Mouse (Mus musculus) heart, adult 9 months (tissue): Measurements from ENCODE around the gene Polr1e.
"Not testable (repeated sequence)": the region's sequence is repeated elsewhere in the genome, so short reads cannot be mapped to it uniquely, and the experiment has no call there.

Source experiments
- DNase-seq, 2 experiments: peaks; one replicate each; pipeline ENCODE4 v3.0.0; 2022; ENCODE audit warnings: low spot score in 2 of 2

Gene Polr1e

DNA sequence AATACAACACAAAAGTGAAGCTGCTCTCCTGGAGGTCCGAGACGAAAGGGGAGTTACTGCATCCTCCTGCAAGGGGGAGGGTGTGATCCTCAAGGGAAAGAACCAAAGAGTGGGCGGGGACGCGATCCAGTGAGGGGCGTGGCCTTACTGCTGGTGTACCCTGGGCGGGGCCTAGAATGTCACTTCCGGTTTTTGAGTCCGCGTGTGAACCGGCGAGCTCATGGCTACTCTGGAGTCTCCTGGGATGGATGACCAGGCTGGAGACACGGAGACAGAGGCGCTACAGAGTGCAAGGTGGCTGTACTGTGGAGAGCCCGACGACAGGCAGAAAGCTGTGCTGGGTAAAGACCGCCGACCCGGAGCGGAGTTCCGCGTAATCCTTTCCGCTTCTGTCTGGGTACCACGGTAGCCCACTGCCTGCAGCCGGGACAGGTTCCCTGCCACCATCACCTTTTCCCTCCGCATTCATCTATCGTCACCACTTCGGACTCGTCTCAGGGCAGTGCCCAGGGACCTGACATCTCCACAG lies at the start of gene Polr1e:
TSS of gene Polr1e (plus strand) at position 132 of the 529 bp plus-strand sequence.
- peak; percentile 94 to 96 for DNase-seq

DNA sequence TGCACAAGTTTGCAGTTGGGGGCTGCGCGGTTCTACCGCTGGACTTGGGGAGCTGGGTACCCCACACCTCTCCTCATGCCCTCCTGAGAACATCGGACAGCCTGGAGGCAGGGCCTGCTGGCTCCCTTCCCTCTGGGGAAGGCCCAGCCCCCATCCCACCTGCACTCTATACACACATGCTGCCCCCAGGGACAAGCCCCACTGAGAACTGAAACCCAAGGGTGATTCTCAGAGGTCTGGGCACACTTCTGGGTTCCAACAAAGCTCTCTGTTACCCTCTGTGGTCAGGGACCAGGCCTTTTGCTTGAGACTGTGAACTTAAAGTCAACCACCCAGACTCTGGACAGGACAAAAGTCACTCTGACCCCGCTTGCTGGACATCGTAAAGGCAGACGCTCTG lies 48.3 kb upstream of the Polr1e start:
- no peak for DNase-seq

DNA sequence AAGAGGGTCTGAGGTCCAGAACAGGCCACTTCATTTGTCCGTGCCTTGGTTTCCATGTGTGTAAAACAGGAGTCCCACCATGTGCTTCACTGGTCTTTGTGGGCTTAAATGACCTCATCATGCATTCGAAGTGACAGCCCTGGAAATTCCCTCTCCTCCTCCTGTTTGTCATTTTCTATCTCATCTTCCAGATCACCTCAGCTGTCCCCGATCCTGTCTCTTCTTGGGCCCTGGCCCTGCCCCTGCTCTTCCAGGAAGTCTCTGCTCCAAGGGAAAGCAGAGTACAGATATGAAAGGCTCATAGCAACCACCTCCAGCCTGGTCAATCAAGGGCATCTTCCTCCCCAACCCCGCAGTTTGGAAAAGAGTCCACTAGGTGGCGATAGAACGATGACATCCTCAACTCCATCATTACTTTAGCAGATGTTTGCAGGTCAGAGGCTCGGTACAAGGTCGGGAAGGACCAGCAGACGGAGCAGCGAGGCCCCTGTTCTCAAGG lies 47.7 kb upstream of the Polr1e start:
- peak in 1 of 2 experiments; percentile 32 for DNase-seq

DNA sequence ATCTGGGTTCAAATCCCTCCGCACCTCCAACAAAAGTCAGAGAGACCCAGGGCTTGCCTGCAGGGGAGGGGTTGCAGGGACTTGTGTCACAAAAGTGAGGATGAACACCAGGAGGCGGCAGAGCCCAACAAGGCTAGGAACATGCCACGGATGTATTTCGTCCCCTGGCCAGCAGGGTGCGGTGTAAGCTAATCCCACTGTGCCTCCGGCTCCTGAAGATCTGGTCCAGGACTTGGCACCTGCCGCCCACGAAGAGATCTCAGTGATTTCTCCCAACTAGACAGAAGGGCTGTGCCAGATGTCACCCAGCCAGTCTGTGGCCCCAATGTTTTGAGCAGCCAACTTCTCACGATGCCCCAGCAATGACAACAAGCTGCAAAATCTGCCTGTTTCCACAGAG lies 44.9 kb upstream of the Polr1e start:
- peak; percentile 68 to 73 for DNase-seq

DNA sequence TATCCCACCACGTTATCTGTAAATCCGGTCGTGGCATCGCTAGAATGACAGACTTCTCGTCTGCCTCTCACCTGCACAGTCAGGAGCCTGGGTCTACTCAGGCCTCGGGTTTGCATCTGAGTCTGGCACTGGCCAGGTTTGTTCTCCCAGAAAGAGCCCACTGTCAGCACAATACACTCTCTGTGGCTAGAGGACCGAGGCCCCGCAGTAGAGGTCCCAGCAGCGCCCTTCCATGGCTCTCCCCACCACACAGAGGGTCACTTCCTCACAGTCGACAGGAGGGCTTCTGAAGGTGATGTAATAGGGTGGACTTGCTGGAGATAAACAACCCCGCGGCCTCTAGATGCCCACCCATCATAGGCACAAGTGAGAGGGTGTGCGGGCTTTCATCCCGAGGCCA lies 44.5 kb upstream of the Polr1e start:
- DNase-seq: no peak

DNA sequence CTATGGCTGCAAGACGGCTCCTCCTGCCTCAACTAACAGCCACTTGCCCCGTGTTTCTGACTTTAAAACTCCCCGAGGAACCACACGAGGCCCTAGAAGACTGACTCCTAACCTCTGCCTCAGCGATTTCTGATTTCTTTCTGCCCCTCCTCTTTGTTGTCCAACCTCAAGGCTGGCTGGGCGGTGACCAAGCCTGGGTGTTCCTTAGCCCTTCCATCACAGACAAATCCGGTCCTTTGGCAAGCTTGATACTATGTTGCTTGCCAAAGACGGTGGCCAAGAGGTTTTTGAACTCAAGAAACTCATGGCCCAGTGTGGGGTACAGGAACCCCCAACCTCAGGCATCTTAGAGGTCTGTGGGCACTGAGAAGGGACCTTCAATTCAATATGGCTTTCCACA lies 44.1 kb upstream of the Polr1e start:
- no peak for DNase-seq

DNA sequence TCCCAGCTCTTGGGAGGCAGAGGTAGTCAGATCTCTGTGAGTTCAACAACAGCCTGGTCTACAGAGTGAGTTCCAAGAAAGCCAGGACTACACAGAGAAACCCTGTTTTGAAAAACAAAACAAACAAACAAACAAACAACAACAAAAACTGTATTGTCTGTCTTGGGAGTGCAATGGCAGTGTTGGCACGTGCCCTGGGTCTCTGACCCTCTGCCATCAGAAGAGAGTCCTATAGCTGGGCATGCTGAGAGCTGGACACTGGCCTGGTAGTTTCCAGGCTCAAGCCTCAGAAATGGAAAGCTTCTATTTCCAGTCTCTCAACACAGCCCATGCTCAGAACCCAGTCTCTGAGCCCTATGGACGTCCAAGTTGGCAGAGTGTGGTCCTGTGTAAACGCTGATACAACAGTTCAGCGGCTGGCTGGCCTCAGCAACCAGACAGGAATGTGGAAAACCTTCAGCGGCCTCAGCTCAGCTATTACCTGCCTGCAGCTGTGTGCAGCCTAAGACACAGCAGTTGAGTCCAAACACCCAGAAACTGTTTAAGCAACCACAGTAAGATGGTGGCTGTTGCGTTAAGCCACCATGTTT lies 42.3 kb upstream of the Polr1e start:
- DNase-seq: no peak

DNA sequence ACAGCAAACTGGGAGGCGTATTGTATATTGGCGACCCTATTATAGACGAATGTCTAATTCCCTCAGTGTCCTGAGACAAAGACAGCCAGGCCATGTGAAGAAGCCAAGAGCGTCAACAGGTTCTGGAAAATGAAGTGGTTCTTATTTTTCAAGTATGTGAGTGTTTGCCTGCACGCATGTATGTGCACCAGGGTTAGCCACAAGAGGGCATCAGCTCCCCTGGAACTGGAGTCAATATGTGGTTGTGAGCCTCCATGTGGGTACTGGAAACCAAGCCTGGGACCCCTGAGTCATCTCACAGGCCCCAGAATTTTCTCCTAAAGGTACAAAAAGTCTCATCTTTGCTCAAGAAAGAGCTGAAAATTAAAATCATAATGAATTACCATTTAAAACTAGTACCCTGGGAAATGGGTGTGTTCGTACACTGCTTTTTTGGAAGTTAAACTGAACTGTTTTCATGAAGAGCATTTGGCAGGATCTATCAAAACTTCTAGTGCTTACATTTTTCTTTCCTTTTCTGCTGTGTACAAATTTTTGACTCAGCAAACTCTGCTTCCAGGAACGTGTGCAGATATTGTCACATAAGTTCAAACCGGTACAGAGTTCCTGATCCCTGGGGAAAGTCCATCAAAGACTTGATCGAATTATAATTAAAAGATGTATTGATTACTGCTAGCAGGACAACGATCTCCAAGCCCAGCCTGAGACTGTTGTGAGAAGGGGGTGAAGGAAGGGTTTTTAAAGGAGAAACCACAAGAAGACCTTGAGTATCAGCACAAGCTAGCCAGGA lies 41.3 kb upstream of the Polr1e start:
- no peak for DNase-seq

DNA sequence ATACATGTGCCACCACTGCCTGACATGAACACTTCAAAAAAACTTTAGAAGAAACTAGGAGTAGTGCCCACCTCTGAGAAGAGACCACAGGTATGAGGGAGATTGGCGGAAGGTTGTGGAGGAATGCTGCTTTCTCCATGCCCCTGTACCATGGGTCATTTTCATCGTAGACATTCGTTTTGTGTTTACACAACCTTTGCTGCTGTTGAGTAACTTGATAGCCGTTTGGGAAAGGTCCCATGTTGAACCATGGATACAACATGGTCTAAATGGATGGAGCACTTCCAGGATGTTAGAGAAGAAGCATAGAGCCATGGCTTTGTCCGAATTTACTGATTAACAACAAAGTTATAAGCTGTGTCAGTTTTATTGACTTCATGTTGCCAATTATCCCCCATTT lies 40.2 kb upstream of the Polr1e start:
- DNase-seq: no peak

DNA sequence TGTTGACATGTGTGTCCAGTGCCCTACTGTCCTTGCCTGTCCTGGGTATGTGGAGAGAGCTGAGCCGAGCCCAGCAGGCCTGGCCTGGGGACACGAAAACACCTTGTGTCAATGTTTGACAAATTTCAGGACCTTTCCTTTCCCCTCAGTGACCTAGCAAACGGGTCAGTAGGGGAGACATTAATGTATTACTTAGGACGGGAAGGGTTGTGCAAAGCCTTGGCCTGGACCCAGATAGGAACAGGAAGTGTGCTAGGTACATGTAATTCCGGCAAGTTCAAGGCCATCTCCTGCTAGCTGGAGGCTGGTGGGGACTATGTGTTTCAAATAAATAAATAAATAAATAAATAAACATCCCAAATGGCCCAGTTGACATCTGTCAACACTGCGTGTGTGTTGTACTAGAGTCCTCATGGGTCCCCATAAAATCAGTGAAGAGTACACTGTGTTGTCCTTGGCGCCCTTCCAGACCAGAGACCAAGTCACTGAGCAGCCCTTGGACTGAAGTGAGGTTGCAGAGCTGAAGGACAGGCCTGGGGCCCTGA lies 38.5 kb upstream of the Polr1e start:
- no peak for DNase-seq

DNA sequence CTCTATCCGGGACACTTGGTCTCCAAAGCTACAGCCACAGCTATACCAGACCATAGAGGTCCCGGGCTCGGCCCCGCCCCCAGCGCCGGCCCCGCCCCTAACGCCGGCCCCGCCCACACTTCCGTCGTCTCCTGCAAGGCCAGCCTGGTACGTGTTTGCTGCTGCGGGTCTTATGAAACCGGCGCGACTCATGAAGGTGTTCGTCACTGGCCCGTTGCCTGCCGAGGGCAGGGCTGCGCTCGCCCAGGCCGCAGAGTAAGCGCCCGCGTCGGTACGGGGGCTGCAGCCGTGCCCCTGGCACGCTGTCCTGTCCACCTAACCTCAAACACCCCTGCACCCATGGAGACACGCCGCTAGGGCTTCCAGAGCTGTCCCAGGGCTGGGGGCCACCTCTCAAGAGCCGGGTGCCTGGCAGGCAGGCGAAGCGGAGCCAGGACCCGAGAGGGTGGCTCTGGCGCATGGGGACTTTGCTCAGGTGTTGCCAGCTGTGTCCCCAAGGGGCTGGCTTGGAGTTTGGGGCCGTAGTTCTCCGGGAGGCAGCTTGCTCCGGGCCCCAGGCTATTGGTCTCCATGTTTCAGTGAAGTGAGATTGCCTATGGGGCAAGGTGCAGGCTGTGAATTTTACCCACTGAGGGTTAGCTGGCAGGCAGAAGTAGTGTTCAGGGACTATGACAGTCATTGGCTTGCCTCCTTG lies 37.0 kb upstream of the Polr1e start, which contains the start of gene Grhpr:
TSS of gene Grhpr (plus strand) at position 116 of the 694 bp plus-strand sequence.
- DNase-seq: peak; percentile 79 to 82

DNA sequence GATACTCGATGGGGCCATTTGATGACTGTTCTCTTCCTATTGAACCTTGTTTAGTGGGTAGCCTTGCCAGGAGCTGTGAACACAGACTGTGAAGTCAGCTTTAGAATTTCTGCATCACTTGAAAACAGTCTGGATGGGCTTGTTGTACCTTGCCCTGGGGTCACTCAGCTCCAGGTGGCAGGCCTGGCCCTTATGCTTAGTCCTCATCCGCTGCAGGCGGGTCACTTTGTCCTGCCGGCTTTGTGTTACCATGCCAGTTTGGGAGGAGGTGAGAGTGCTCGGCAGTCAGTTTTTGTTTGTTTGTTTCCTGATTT lies 36.5 kb upstream of the Polr1e start:
- no peak for DNase-seq

DNA sequence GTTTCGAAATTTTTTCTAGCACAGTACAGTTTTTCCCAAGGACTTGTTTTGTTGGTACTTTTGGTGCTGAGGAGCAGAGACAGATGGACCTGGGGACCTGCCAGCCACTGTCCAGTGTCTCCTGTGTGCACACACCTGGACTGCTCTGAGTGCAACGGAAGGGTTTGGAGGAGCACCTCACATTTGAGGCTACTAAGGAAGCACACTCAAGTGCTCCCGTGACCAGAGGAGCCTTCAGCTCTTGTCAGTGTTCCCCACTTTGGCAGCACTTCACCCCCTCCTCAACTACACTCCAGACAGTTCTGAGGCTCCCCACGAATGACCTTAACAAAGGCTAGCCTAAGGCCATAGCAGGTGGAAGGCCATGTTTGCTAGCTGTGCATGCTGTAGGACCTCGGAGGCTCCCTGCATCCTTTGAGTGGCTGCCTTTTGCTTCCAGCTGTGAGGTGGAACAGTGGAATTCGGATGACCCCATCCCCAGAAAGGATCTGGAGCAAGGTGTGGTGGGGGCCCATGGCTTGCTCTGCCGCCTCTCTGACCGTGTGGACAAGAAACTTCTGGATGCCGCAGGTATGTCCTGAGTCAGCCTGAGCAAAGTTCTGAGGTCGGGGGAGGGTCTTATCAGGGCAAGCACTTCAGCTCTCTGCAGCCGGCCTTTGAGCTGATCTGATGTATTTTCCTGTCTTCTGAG lies 35.8 kb upstream of the Polr1e start:
- no peak for DNase-seq

DNA sequence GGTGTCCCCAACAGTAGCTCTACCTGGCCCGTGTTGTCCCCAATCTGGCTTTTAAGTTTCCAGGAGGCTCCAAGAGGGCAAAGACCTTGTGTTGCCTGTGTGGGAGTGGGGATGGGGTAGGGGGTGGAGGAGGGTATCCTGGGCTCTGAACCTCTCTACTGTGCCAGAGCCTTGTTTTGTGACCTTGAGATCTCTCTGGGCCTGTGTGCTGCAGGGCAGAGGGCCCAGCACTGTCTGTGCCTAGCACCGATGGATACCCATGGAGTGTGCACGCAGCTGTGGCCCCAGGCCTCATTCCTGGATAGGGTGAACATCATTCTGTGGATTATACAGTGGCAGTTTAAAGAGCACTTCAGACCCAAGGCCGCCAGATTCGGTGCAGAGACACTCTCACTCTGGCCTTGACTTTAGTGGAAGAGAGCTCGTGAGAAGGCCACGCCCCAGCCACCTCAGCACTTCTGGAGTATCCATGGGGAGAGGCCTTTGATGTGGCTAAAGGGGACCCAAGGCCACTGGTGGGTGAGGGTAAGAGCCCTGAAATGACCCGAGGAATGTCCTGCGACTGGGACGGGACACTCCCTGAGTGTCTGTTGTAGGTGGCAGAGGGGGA lies 35.1 kb upstream of the Polr1e start:
- no peak for DNase-seq

DNA sequence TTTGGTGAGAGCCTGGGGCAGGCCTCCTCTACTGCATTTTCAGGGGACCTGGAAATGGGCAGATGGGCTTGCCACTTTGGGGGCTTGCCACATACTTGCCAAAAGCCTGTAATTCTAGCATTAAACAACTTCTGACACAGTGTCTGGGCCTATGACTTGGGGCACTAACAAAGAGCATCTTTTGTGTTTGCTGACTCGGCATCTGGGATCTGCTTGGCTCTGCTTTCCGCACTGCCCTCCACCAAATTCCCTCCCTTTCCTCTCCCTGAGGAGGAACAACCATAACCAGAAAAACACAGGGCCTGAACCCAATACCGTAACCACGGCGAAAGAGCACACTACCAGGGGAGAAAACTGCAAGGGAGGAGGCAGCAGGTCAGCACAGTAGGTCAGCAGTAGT lies 27.8 kb upstream of the Polr1e start:
- DNase-seq: no peak

DNA sequence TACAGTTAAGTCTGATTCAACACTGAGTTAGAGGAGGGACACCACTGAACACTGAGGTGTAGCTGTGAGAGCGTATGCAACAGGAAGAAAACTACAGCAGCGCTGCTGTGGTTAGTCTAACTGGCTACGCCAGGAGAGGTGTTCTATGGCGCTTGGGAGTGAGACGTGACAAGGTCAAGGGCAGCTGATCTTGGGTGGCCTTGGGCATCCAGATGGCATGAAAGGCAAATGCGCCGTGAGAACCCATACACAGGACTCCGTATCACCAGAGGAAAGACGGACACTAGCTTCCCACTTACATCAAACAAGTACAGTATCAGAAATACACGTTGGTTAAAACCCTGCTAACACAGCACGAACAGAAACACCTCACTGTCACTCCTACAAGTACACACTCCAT lies 26.1 kb upstream of the Polr1e start:
- DNase-seq: not testable (repeated sequence)

DNA sequence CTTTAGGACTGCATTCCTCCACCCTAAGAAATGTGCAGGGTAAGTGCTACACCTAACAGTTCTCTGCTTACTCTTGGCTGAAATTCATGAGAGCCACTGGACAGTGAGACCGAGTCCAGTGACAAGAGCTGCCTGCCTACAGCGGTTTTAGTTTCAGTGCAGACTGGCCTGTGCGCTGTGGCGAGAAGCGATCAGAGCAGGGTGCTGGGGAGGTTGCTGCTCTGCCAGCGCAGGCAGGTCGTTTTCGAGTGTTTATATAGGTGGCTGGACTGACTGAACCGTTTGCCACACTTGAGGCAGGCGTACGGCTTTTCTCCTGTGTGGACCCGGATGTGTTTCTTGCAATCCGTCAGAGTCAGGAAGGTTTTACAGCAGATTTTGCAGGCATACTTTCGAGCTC lies 25.2 kb upstream of the Polr1e start:
- DNase-seq: not testable (repeated sequence)

DNA sequence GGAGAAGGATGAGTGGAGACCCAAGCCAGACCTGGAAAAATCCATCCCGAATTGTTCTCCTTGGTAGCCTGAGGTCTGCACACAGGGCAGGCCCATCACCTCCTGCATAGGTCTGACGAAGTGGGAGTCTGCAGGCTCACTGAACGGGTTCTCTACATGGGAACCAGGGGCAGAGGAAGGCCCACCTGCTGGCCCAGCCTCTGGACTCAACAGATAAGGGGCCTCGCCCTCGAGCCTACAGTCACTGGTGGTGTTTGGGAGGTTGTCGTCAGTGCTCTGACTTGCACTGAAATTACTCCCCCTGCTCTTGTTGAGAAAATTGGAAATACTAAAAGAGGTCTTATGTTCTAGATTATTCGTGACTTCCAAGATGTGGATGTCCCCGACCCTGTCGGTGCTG lies 24.5 kb upstream of the Polr1e start:
- no peak for DNase-seq

DNA sequence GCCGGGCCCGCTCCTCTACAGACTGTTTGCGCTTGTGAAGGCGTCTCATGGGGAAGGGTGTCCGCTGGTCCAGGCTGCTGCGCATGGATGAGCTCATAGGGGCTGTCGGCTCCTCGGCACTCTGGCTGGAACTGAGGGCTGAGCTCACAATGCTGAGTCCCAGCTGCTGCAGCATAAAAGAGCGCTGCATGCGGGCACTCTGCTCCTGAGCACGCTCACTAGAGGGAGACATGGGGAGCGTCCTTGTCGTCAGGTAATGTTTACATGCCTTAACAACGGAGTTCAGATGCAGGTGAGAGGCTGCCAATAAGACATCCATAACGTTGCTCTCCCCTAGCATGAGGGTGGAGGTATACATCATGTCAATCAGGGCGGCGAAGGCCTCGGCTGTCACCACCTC lies 23.6 kb upstream of the Polr1e start:
- DNase-seq: no peak

DNA sequence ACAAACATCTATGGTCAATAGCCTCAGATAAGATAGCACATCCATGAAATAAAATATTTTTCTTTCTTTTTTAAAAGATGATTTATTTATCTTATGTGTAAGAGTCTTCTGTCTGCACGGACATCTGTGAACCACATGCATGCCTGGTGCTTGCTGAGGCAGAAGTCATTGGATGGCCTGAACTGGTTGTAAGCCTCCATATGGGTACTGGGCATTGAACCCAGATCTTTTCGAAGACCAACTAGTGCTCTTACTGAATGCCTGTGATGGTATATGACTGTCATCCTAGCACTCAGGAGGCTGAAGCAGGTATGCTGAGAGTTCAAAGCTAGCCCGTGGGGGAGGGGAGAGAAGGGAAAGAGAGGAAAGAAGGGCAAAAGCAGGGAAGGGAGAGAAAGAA lies 20.3 kb upstream of the Polr1e start:
- DNase-seq: no peak

DNA sequence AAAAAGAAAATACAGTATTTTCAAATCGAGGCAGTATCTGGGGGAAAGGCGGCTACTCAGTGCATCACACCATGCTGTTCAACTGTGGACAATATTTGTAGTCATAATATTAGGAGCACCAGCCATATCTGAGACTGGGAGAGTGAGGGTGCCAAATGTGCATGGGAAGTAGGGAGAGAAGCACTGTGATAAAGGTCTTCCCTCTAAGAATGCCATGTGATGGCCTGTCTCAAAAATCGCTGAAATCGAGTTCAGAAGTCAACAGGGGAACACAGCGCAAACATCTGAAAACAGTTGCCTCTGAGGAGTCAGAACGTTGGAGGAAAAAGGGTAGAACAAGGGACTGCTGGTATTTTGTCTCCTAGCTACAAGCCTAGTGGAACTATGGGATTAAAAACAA lies 18.4 kb upstream of the Polr1e start:
- DNase-seq: no peak
